Mouse (Mus musculus) CH12.LX (cell line): Measurements from ENCODE around the gene Fhl3. TPM values are rescaled to one million over a fixed set of nuclear protein-coding genes. Genes with fewer than 3 reads are reported as not detected.

Experiments
- DNase-seq: peaks from one replicate; pipeline ENCODE4 v3.0.0-alpha.2; 2013; ENCODE audit errors: extremely low read depth
- H3K27ac ChIP-seq: 2 replicates; pipeline ENCODE4 v1.5.1; 2012; ENCODE audit warnings: low read depth, mild to moderate bottlenecking, control low read depth, moderate library complexity; ENCODE audit not compliant: insufficient read depth
- H3K27me3 ChIP-seq: replicated peaks from 2 replicates; pipeline ENCODE3; 2012; ENCODE audit warnings: inconsistent platforms
- H3K36me3 ChIP-seq, 2 experiments: replicated peaks in 1 of 2; 2 replicates each; pipeline versions ENCODE3 to v1.6.1; 2012; ENCODE audit warnings: inconsistent platforms in 1 of 2, low read length in 1 of 2, mild to moderate bottlenecking in 1 of 2, mixed read lengths in 1 of 2, moderate library complexity in 1 of 2; ENCODE audit not compliant: control insufficient read depth in 1 of 2, insufficient read depth in 1 of 2
- H3K4me1 ChIP-seq, 2 experiments: 2 replicates each; pipeline ENCODE4 v1.6.1; 2012; ENCODE audit warnings: inconsistent platforms in 1 of 2, moderate library complexity in 1 of 2; ENCODE audit not compliant: insufficient read depth in 2 of 2, control insufficient read depth in 1 of 2
- H3K4me2 ChIP-seq: 2 replicates; pipeline ENCODE4 v1.6.1; 2012; ENCODE audit warnings: low read depth, mild to moderate bottlenecking, control low read depth; ENCODE audit not compliant: poor library complexity, insufficient read depth, severe bottlenecking
- H3K4me3 ChIP-seq, 3 experiments: fragments of 150-350 bp in 1 of 3; sonication (generic) in 1 of 3; replicated peaks in 1 of 3; 2 replicates each; pipeline versions ENCODE3 to v1.5.1; 2011 to 2012; ENCODE audit warnings: low read depth in 2 of 3, low read length in 2 of 3, mild to moderate bottlenecking in 2 of 3, moderate library complexity in 2 of 3, control low read depth in 1 of 3, improper control_type of control experiment in 1 of 3, inconsistent platforms in 1 of 3, mixed read lengths in 1 of 3; ENCODE audit not compliant: poor library complexity in 1 of 3
- H3K79me2 ChIP-seq: replicated peaks from 2 replicates; pipeline ENCODE4 v1.6.1; 2012; ENCODE audit warnings: mild to moderate bottlenecking, moderate library complexity; ENCODE audit not compliant: control insufficient read depth, poor library complexity, insufficient read depth, severe bottlenecking; ENCODE audit errors: extremely low read depth
- H3K9ac ChIP-seq: 2 replicates; pipeline ENCODE4 v1.6.1; 2012; ENCODE audit warnings: low read depth, mild to moderate bottlenecking, control low read depth, moderate library complexity; ENCODE audit not compliant: insufficient read depth
- H3K9me3 ChIP-seq: replicated peaks from 2 replicates; pipeline ENCODE3; 2012; ENCODE audit warnings: low read length, inconsistent platforms, mixed read lengths
- BHLHE40 ChIP-seq: IDR thresholded peaks from 2 replicates; pipeline ENCODE4 v1.6.1; 2011; ENCODE audit warnings: mild to moderate bottlenecking, low read depth, low read length, improper control_type of control experiment
- CTCF ChIP-seq, 2 experiments: IDR thresholded peaks in 1 of 2; conservative IDR thresholded peaks in 1 of 2; 2 replicates each; pipeline ENCODE4 v1.5.1; 2011 to 2012; ENCODE audit warnings: low read depth in 2 of 2, low read length in 2 of 2, improper control_type of control experiment in 1 of 2, inconsistent platforms in 1 of 2, mild to moderate bottlenecking in 1 of 2, moderate library complexity in 1 of 2
- ELF1 ChIP-seq: IDR thresholded peaks from 2 replicates; pipeline ENCODE4 v1.6.1; 2014; ENCODE audit warnings: low read depth, mild to moderate bottlenecking, inconsistent platforms, low read length, improper control_type of control experiment
- ETS1 ChIP-seq: conservative IDR thresholded peaks from 2 replicates; pipeline ENCODE4 v1.6.1; 2012; ENCODE audit warnings: low read depth, mild to moderate bottlenecking, inconsistent platforms, low read length, improper control_type of control experiment, moderate library complexity
- IRF4 ChIP-seq: IDR thresholded peaks from 2 replicates; pipeline ENCODE4 v1.6.1; 2014; ENCODE audit warnings: low read depth, mild to moderate bottlenecking, inconsistent platforms, low read length, improper control_type of control experiment
- JUN ChIP-seq: IDR thresholded peaks from 2 replicates; pipeline ENCODE4 v1.6.1; 2011; ENCODE audit warnings: low read depth, mild to moderate bottlenecking, low read length, improper control_type of control experiment, moderate library complexity; ENCODE audit not compliant: insufficient read depth
- MAFK ChIP-seq: IDR thresholded peaks from 2 replicates; pipeline ENCODE4 v1.6.1; 2011; ENCODE audit warnings: low read length, improper control_type of control experiment; ENCODE audit not compliant: insufficient replicate concordance
- MAX ChIP-seq: IDR thresholded peaks from 2 replicates; pipeline ENCODE4 v1.6.1; 2011; ENCODE audit warnings: low read length, improper control_type of control experiment
- PAX5 ChIP-seq: IDR thresholded peaks from 2 replicates; pipeline ENCODE4 v1.6.1; 2012; ENCODE audit warnings: low read length, inconsistent platforms, mixed read lengths
- POLR2A ChIP-seq: IDR thresholded peaks from 2 replicates; pipeline ENCODE4 v1.6.1; 2011; ENCODE audit warnings: low read depth, mild to moderate bottlenecking, improper control_type of control experiment, low read length
- POLR2AphosphoS2 ChIP-seq: IDR thresholded peaks from 2 replicates; pipeline ENCODE4 v1.6.1; 2011; ENCODE audit warnings: low read depth, low read length, improper control_type of control experiment
- RAD21 ChIP-seq: IDR thresholded peaks from 2 replicates; pipeline ENCODE4 v1.6.1; 2011; ENCODE audit warnings: low read depth, mild to moderate bottlenecking, low read length, improper control_type of control experiment, moderate library complexity
- SMC3 ChIP-seq: IDR thresholded peaks from 2 replicates; pipeline ENCODE4 v1.6.1; 2011; ENCODE audit warnings: low read depth, low read length, improper control_type of control experiment
- TBP ChIP-seq: conservative IDR thresholded peaks from 2 replicates; pipeline ENCODE4 v1.6.1; 2011; ENCODE audit warnings: low read depth, low read length, improper control_type of control experiment
- TCF12 ChIP-seq: IDR thresholded peaks from 2 replicates; pipeline ENCODE4 v1.6.1; 2014; ENCODE audit warnings: low read depth, mild to moderate bottlenecking, inconsistent platforms, low read length, improper control_type of control experiment
- ZNF384 ChIP-seq: IDR thresholded peaks from 2 replicates; pipeline ENCODE4 v1.6.1; 2012; ENCODE audit warnings: low read depth, low read length, improper control_type of control experiment, inconsistent platforms
- dilution Hi-C: fragments of 300-500 bp; cut with MboI; formaldehyde crosslinking; loops from 2 replicates; pipeline ENCODE4 v1.14.3; 2020; ENCODE audit warnings: low sequenced_read_pairs; ENCODE audit not compliant: extremely low pct_unique_long_range_greater_than_20kb, extremely low pct_ligation_motif_present
- in situ Hi-C: fragments of 300-500 bp; cut with MboI; formaldehyde crosslinking; loops from 3 replicates; pipeline ENCODE4 v1.14.3; 2019; ENCODE audit warnings: low sequenced_read_pairs, low pct_ligation_motif_present, low pct_unique_long_range_greater_than_20kb, mixed read lengths
- polyA plus RNA-seq: library from polyadenylated mRNA; unstranded; fragments of >175 nt; gene quantifications from 2 replicates; pipeline ENCODE4 v1.2.1, GENCODE M21; 2012; ENCODE audit warnings: low read depth; ENCODE audit not compliant: insufficient read length
- total RNA-seq, 2 experiments: library from RNA; depleted of rRNA; stranded (reverse); fragments of 300-350 nt in 1 of 2; fragments of >200 nt in 1 of 2; gene quantifications; 2 replicates each; pipeline ENCODE4 v1.2.3; 2012 to 2014

The Fhl3 gene
- total and polyA plus RNA-seq, 3 experiments, result 4.1 to 20.8 (median 10.8) TPM

GRCm38 (mm10) chr4:124675037-124675436 is 25.5 kb upstream of the Fhl3 start:
- dilution Hi-C loops, result no loop called here
- peaks cover 24 to 51% of the 10 kb centered on the region in 2 experiments for H3K36me3 ChIP-seq
- peak; percentile 67 for DNase-seq

GRCm38 (mm10) chr4:124675958-124676357 is 24.5 kb upstream of the Fhl3 start:
- Histone ChIP-seq H3K4me3 (no peak overlapping the region), H3K79me2 (no peaks in the 10 kb centered on the region), H3K27ac (no peak overlapping the region), H3K9ac (no peak overlapping the region), H3K27me3 (no peaks in the 10 kb centered on the region), H3K4me2 (no peak overlapping the region), H3K36me3 (peaks cover 34 to 60% of the 10 kb centered on the region in 2 experiments), H3K4me1 (peaks cover 11 to 28% of the 10 kb centered on the region in 2 experiments), H3K9me3 (no peaks in the 10 kb centered on the region)
- in situ Hi-C loops, result loop anchor here (10.0 kb wide), 2 partner anchors 451 to 731 kb away; no protein-coding TSS in a partner anchor
- TF ChIP-seq PAX5 (no peak), MAX (no peak), POLR2AphosphoS2 (peak; percentile 52; the same call in 1 of the 2 replicates), TBP (no peak), POLR2A (no peak), ELF1 (no peak)
- DNase-seq, result no peak
- dilution Hi-C loops, result no loop called here

More at GRCm38 (mm10) chr4:124675037-124675436, 25.5 kb upstream of the Fhl3 start:
- Histone ChIP-seq H3K4me3 (no peak overlapping the region), H3K4me1 (peaks cover 14 to 36% of the 10 kb centered on the region in 2 experiments), H3K9me3 (no peaks in the 10 kb centered on the region), H3K4me2 (no peak overlapping the region), H3K27ac (no peak overlapping the region), H3K27me3 (no peaks in the 10 kb centered on the region), H3K9ac (no peak overlapping the region), H3K79me2 (no peaks in the 10 kb centered on the region)
- in situ Hi-C loops, result loop anchor here (10.0 kb wide), 2 partner anchors 450 to 730 kb away; no protein-coding TSS in a partner anchor
- TF ChIP-seq BHLHE40 (no peak), TBP (no peak), IRF4 (peak; percentile 10; the same call in 1 of the 2 replicates), TCF12 (no peak), RAD21 (peak; percentile 83), ZNF384 (peak; percentile 97), JUN (no peak), SMC3 (peak; percentile 66), MAX (no peak), MAFK (no peak), CTCF (conservative IDR thresholded peaks at IDR 0.05 in 1 of 2, IDR thresholded peaks at IDR 0.05 in 1 of 2; ENCODE audit: low read depth in 2 of 2, low read length in 2 of 2) (peak; percentile 67 to 82), PAX5 (no peak), ETS1 (no peak)
